Mouse (Mus musculus) spleen, adult 2 months (tissue): ENCODE measurements around the gene Nxn. TPM values are rescaled to one million over a fixed set of nuclear protein-coding genes. Genes with fewer than 3 reads are reported as not detected.

ENCODE experiments used
- DNase-seq, 2 experiments: peaks; one replicate each; pipeline versions ENCODE4 v3.0.0 to v3.0.0-alpha.2; 2012 to 2021; ENCODE audit warnings: low spot score in 2 of 2, low read depth in 1 of 2
- H3K27ac ChIP-seq: fragments of 200-500 bp; 2 replicates; pipeline ENCODE4 v1.5.1; 2012; ENCODE audit warnings: low read length, inconsistent platforms; ENCODE audit not compliant: insufficient read depth
- H3K27me3 ChIP-seq: fragments of 200-500 bp; 2 replicates; pipeline ENCODE4 v1.6.1; 2012; ENCODE audit warnings: mild to moderate bottlenecking, moderate library complexity, low read length, inconsistent platforms; ENCODE audit not compliant: control insufficient read depth, insufficient read depth
- H3K36me3 ChIP-seq: fragments of 200-500 bp; 2 replicates; pipeline ENCODE4 v1.6.1; 2012; ENCODE audit warnings: mild to moderate bottlenecking, low read length, inconsistent platforms; ENCODE audit not compliant: control insufficient read depth, insufficient read depth
- H3K4me1 ChIP-seq: fragments of 200-500 bp; 2 replicates; pipeline ENCODE4 v1.6.1; 2011; ENCODE audit warnings: inconsistent platforms; ENCODE audit not compliant: control insufficient read depth, insufficient read depth, insufficient read length
- H3K4me3 ChIP-seq: fragments of 200-500 bp; 2 replicates; pipeline ENCODE4 v1.5.1; 2011; ENCODE audit warnings: mild to moderate bottlenecking, inconsistent platforms; ENCODE audit not compliant: insufficient read depth, insufficient read length; ENCODE audit errors: extremely low read depth
- CTCF ChIP-seq: fragments of 200-500 bp; IDR thresholded peaks from 2 replicates; pipeline ENCODE4 v1.5.1; 2011; ENCODE audit warnings: mild to moderate bottlenecking, inconsistent platforms; ENCODE audit not compliant: insufficient read depth, insufficient read length, insufficient replicate concordance; ENCODE audit errors: extremely low read depth
- POLR2A ChIP-seq: fragments of 200-500 bp; IDR thresholded peaks from 2 replicates; pipeline ENCODE4 v1.6.1; 2011; ENCODE audit warnings: low read depth, low read length, inconsistent platforms
- WGBS: fragments of 180-500 bp; shearing (Covaris S2); methylation state at CpG from one replicate; pipeline ENCODE4 v1.1.7; 2018; 5-methylcytosine and 5-hydroxymethylcytosine counted together
- polyA plus RNA-seq: library from polyadenylated mRNA; depleted of rRNA; stranded (reverse); fragments of >200 nt; gene quantifications from 2 replicates; pipeline ENCODE4 v1.2.3, GENCODE M21; 2012

Gene Nxn
- polyA plus RNA-seq, 1 experiment, result 6.9 TPM

DNA sequence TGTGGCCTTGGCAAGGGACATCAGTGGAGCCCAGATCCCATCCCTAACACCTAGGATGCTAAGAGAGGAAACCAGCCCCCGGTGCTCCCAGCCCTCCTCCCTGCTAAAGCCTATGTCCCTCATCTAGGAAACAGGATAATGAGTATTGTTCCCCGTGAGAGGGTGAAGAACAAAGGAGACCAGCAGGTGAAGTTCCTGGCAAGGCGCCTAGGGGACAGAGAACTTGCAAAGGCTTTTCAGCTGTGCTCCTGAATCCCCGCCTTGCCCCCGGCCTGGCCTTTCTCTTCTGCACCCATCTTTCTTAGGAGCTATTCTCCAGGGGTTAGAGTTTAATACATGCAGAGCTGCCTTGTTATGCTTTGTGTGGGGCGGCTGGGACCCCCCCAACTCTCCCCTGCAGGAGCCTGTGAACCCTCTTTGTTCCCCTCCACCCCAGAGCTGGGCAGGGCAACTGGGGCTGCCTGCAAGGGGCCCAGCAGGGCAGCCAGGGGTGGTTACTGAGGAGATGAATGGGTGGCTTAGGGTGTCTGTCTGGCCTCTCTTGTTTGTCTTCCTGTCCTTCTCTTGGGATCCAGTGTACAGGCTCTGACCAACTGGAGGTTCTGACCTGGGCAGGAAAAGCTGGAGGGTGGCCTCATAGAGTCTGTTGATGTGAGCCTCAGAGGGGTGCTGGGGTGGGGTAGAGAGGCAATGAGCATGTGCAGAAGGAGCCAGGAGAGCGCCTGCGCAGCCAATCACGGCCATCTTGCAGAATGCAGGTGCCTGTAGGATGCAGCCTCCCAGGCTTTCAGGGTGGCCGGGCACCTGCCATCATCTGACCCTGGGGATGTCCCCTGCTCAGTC, 138.5 kb downstream of the Nxn start:
- H3K4me1 ChIP-seq, result peaks cover 4% of the 10 kb centered on the region; the same call in 1 of the 2 replicates
- H3K27ac ChIP-seq, result no peak overlapping the region
- TF ChIP-seq CTCF (no peak), POLR2A (no peak)
- DNase-seq, result no peak
- no peak overlapping the region for H3K4me3 ChIP-seq
- WGBS, result 88% methylated on average over 10 of the region's 10 CpGs
- no peaks in the 10 kb centered on the region for H3K36me3 ChIP-seq
- no peaks in the 10 kb centered on the region for H3K27me3 ChIP-seq

DNA sequence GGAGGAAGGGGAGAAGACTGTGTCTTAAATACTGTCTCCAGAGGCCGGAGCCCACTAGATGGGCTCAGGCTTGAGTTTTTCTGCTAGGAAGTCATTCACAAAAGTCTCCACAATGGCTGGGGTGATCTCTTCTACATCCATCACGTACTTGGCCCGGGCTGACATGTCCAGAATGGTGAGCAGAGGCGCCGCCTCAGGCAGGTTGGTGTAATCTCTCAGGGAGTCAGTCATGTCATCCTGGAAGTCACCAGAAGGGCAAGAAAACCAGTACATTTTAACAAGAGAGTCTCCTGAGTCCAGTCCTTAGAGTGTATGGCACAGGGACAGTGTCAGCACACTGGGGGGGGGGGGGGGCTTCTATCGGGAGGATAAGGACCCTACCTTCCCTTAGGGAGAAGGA, 140.4 kb downstream of the Nxn start:
- DNase-seq, result no peak
- WGBS, result 90% methylated on average over 6 of the region's 6 CpGs
- TF ChIP-seq CTCF (no peak), POLR2A (no peak)
- H3K27me3 ChIP-seq, result no peaks in the 10 kb centered on the region
- no peak overlapping the region for H3K27ac ChIP-seq
- H3K4me1 ChIP-seq, result peaks cover 4% of the 10 kb centered on the region; the same call in 1 of the 2 replicates
- no peaks in the 10 kb centered on the region for H3K36me3 ChIP-seq
- H3K4me3 ChIP-seq, result no peak overlapping the region

DNA sequence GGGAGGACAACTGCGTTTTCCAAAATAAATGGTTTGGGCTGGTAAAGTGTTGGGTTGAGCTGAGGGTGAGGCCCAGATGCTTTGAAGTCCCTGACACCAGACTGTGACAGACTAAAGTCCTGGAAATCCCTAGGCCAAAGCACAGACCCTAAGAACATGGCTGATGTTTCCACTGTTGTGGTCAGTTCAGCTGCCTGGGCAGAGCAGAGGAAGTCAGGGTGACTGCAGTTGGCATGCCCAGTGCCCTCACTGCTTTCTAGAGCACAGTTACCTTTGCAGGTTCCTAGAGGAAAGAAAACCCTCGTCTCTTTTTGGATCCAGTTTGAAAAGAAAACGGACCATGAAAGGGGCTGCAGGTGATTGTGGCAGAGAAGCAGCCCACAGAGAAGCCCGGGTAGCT, 141.6 kb downstream of the Nxn start:
- no peak for DNase-seq
- Histone ChIP-seq H3K36me3 (no peaks in the 10 kb centered on the region), H3K4me1 (peaks cover 4% of the 10 kb centered on the region; the same call in 1 of the 2 replicates), H3K4me3 (no peak overlapping the region), H3K27ac (no peak overlapping the region), H3K27me3 (no peaks in the 10 kb centered on the region)
- TF ChIP-seq POLR2A (no peak), CTCF (no peak)
- 85% methylated on average over 4 of the region's 4 CpGs for WGBS

DNA sequence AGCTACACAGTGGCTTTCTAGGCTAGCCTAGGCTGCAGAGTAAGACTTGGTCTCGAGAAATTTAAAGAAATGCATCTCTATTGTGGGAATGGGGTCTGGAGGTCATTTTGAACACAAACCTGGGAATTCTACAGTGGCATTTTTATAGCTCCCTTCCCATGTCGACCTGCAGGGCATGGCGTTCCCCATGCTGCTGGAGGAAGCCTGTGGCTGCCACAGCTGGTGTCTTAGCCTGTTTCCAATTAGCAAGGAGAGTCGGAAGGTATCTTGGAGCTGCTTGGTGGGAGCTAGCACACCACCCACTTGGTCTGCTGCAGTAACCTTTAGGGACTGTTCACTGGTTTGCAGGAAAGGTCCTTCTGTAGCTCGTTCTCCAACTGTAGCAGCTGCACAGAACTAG, 142.8 kb downstream of the Nxn start:
- Histone ChIP-seq H3K27ac (no peak overlapping the region), H3K4me1 (no peaks in the 10 kb centered on the region; the same call in 1 of the 2 replicates), H3K27me3 (no peaks in the 10 kb centered on the region), H3K4me3 (no peak overlapping the region), H3K36me3 (no peaks in the 10 kb centered on the region; the same call in 1 of the 2 replicates)
- 69% methylated on average over 5 of the region's 5 CpGs for WGBS
- TF ChIP-seq CTCF (no peak), POLR2A (no peak)
- DNase-seq, result no peak

DNA sequence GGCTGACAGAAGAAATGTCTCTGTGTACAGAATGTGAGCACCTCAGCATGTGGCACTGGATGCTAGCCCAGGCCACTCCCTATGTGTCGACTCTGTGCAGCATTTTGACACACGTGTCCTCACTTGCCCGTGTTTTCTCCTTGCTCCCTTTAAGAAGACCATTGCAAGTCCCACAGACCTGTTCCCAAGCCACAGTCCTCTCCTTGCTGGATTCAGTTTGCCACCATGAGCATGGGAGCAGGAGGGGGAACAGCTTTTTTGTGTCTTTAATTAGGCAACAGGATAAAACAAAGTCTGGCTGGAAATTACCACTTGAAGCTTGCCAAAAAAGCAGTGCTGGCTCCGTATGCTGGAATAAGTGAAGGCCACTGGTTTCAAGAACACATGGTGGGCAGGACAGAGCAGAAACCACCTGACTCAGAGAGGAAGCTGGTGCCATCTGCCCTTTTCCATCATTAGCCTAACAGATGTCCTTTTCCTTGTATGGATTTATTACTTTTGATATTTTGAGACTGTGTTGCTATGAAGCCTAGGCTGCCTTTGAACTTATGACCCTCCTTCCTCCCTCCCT, 143.4 kb downstream of the Nxn start:
- peak overlapping the region; percentile 30; the same call in 1 of the 2 replicates for H3K27ac ChIP-seq
- no peaks in the 10 kb centered on the region for H3K4me1 ChIP-seq
- 84% methylated on average over 4 of the region's 4 CpGs for WGBS
- no peak for TF ChIP-seq POLR2A
- TF ChIP-seq CTCF, result no peak
- H3K27me3 ChIP-seq, result no peaks in the 10 kb centered on the region
- no peak for DNase-seq
- no peak overlapping the region for H3K4me3 ChIP-seq
- H3K36me3 ChIP-seq, result peaks cover 1% of the 10 kb centered on the region; the same call in 1 of the 2 replicates

DNA sequence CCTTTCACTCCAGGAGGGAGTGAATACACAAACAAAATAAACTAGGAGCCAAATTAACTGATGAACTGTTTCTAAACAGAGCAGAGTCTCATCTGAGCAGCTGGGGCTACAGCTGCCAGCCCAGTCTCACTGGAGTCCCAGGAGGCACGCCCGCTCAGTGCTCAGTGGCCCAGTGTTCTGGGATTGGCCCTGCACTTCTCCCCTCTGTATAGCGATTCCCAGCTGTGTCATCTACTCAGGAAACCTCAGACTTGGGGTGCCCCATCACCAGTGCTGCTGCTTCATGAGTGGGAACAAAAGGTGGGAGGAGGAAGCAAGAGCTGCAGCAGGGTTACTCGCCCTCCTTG, 145.0 kb downstream of the Nxn start:
- H3K4me1 ChIP-seq, result no peaks in the 10 kb centered on the region
- H3K4me3 ChIP-seq, result no peak overlapping the region
- H3K36me3 ChIP-seq, result peaks cover 1% of the 10 kb centered on the region; the same call in 1 of the 2 replicates
- no peaks in the 10 kb centered on the region for H3K27me3 ChIP-seq
- TF ChIP-seq CTCF, result no peak
- no peak for TF ChIP-seq POLR2A
- H3K27ac ChIP-seq, result no peak overlapping the region
- no peak for DNase-seq
- WGBS, result 95% methylated on average over 4 of the region's 4 CpGs
